Mouse (Mus musculus): Measurements from ENCODE around the gene Ube2d3.

- TF ChIP-seq CTCF (IDR thresholded peaks at IDR 0.05; ENCODE audit: insufficient read depth, low read depth, low read length) (no peak), POLR2A (IDR thresholded peaks at IDR 0.05; ENCODE audit: insufficient read depth, low read depth, low read length) (no peak)
Measured at GRCm38 (mm10) chr3:135411824-135412223, 26.1 kb upstream of the Ube2d3 start.
